Mouse (Mus musculus): ENCODE results near the gene Cyp26a1. TPM values are rescaled to one million over a fixed set of nuclear protein-coding genes. Genes with fewer than 3 reads are reported as not detected.
A peak's percentile ranks its signal among the peaks of the same experiment; 100 is the strongest.

Cyp26a1 gene
- polyA plus RNA-seq (2021) = 0.35 TPM

DNA sequence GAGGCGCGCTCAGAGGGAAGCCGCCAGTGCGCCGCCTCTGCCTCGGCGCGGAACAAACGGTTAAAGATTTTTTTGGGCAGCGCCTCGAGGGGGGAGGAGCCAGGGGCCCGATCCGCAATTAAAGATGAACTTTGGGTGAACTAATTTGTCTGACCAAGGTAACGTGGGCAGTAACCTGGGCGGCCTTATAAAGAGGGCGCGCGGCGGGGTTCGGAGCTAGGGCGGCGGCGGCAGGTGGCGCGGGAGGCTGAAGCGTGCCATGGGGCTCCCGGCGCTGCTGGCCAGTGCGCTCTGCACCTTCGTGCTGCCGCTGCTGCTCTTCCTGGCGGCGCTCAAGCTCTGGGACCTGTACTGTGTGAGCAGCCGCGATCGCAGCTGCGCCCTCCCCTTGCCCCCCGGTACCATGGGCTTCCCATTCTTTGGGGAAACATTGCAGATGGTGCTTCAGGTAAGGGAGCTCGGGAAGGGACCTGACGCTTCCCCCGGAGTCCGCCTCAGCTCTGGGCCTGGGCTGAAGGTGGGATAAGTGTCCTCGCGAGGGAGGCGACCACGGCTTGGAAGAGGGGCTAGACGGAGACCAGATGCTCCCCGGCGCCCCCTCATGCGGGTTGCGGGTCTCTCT lies at the start of gene Cyp26a1:
Gene Cyp26a1 (plus strand): TSS at position 148 of the 622 bp plus-strand sequence.
- in situ Hi-C loops (cut with MboI; ENCODE audit: low pct_unique_long_range_greater_than_20kb) = no loop called here
- ChIA-PET CTCF (no interaction called here), POLR2A (interaction anchor here (1.3 kb wide), 1 partner anchor 14 kb away, joined by 3 read pairs; no protein-coding TSS in a partner anchor)
- no peaks in the 10 kb centered on the region for H3K27me3 ChIP-seq
- no peak for DNase-seq (ENCODE audit: low read depth, low spot score)
- no peak for TF ChIP-seq CTCF (IDR thresholded peaks at IDR 0.05)
- ATAC-seq = no peak

DNA sequence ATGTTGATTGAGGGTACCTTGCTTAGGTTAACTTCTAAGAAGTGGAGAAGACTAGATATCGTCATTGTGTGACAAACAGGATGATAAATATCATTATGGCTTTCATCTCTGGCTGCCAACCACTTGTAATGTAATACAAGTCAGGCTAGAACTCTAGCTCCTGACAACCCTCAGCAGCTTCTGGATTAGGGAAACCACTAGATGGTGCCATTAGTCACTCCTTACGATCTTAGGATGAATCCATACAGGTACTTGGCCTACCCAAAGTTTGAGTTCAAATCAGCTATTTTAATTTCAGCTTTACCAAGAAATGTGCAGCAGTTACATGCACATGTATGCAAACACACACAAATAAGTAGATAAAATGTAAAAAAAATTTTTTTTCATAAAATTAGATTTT lies 49.6 kb upstream of the Cyp26a1 start:
- DNase-seq (ENCODE audit: low read depth, low spot score) (no peak), ATAC-seq (no peak)
- ChIA-PET CTCF (interaction anchor here (0.6 to 1.4 kb wide), 5 partner anchors 14 to 288 kb away, joined by 3 to 4 read pairs (median 3); no protein-coding TSS in a partner anchor), POLR2A (no interaction called here)
- in situ Hi-C loops (cut with MboI; ENCODE audit: low pct_unique_long_range_greater_than_20kb) = no loop called here
- peak; percentile 48 for TF ChIP-seq CTCF (IDR thresholded peaks at IDR 0.05)
- no peaks in the 10 kb centered on the region for H3K27me3 ChIP-seq

DNA sequence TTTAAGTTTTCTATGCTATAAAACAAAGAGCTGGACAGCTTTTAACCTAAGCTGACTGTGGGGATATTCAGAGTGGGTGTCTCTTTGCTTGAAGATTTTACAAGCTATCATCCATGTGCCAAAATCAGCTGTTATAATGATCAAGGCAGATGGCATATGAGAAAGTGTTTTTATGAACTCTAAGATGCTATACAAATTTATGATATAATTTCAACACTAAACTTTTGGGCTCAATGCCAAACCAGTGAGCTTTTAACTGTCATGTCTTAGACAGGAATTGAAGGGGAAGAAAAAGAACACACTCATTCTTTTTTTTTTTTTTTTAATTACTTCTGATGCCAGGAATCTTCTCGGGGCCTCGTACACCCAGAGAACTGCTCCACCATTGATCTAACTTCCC lies 47.1 kb upstream of the Cyp26a1 start:
- CTCF ChIA-PET = no interaction called here
- in situ Hi-C loops (cut with MboI; ENCODE audit: low pct_unique_long_range_greater_than_20kb) = no loop called here
- no peak for TF ChIP-seq CTCF (IDR thresholded peaks at IDR 0.05)
- POLR2A ChIA-PET = interaction anchor here (0.6 to 0.7 kb wide), 2 partner anchors 78 to 543 kb away, joined by 3 read pairs; no protein-coding TSS in a partner anchor
- no peaks in the 10 kb centered on the region for H3K27me3 ChIP-seq
- no peak for ATAC-seq
- DNase-seq (ENCODE audit: low read depth, low spot score) = no peak

DNA sequence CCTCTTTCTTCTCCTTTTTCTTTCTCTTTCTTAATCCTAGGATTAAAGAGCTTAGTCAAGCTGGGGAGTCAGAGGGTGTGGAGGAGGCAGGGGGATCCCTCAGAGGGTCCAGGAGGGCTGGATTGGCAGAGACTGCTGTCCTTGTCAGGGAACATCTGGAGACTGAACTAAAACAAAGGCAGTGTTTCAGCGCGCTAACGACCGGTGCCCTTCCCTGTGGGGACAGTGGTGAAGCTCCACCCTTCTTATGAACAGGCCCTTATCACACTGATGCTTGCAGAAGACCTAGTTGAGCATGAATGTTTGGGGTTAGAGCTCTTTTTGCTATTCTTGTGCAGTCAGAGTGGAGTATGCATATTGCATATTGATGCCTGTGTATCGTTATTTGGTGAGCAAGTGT lies 43.6 kb upstream of the Cyp26a1 start:
- ATAC-seq (no peak), DNase-seq (ENCODE audit: low read depth, low spot score) (no peak)
- CTCF ChIA-PET = interaction anchor here (1.5 to 1.7 kb wide), 2 partner anchors 17 to 51 kb away, joined by 4 to 5 read pairs; no protein-coding TSS in a partner anchor
- TF ChIP-seq CTCF (IDR thresholded peaks at IDR 0.05) = no peak
- POLR2A ChIA-PET = no interaction called here
- in situ Hi-C loops (cut with MboI; ENCODE audit: low pct_unique_long_range_greater_than_20kb) = no loop called here
- no peaks in the 10 kb centered on the region for H3K27me3 ChIP-seq

DNA sequence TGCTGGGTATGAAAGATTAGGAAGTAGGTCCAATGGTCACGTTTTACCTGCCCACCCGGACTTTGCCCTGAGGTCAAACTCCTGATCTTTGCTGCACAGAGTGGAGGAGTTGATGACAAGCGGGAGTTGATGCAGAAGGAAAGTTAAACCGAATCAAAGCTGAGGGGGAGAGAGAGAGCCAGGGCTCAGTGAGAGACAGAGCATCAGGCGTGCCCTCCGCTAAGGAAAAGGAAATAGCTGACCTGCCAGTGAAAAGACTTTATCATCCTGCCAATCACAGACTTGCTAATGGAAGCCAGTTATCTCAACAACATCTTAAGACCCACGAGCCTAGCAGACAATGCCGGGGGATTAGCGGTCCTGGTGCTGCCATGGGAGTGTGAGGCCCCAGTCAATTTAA lies 41.2 kb upstream of the Cyp26a1 start:
- ATAC-seq (no peak), DNase-seq (ENCODE audit: low read depth, low spot score) (no peak)
- ChIA-PET CTCF (interaction anchor here (1.3 to 1.5 kb wide), 2 partner anchors 9 to 54 kb away, joined by 3 to 4 read pairs; no protein-coding TSS in a partner anchor), POLR2A (interaction anchor here (0.7 to 0.8 kb wide), 2 partner anchors 12 to 26 kb away, joined by 3 to 5 read pairs; no protein-coding TSS in a partner anchor)
- in situ Hi-C loops (cut with MboI; ENCODE audit: low pct_unique_long_range_greater_than_20kb) = no loop called here
- no peak for TF ChIP-seq CTCF (IDR thresholded peaks at IDR 0.05)
- no peaks in the 10 kb centered on the region for H3K27me3 ChIP-seq

DNA sequence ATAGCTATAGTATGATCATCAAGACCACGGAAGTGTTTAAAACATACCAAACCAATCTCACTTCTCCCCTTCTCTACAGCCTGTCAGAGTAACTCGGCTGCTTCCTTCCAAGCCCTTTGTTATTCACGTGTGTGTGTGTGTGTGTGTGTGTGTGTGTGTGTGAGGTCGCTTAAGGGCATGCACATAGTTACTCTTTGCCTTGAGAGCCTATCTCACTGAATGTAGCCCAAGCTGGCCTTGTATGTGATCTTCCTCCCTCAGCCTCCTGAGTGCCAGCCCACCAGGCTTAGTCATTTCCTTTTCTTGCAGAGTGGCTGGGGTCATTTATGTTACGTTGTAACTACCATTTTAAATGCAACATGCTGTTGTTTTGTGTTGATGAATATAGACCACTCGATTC lies 32.3 kb upstream of the Cyp26a1 start:
- ATAC-seq (no peak), DNase-seq (ENCODE audit: low read depth, low spot score) (no peak)
- ChIA-PET CTCF (interaction anchor here (1.2 kb wide), 2 partner anchors 9 kb away, joined by 3 to 5 read pairs; no protein-coding TSS in a partner anchor), POLR2A (no interaction called here)
- no peak for TF ChIP-seq CTCF (IDR thresholded peaks at IDR 0.05)
- in situ Hi-C loops (cut with MboI; ENCODE audit: low pct_unique_long_range_greater_than_20kb) = no loop called here
- H3K27me3 ChIP-seq = no peaks in the 10 kb centered on the region

DNA sequence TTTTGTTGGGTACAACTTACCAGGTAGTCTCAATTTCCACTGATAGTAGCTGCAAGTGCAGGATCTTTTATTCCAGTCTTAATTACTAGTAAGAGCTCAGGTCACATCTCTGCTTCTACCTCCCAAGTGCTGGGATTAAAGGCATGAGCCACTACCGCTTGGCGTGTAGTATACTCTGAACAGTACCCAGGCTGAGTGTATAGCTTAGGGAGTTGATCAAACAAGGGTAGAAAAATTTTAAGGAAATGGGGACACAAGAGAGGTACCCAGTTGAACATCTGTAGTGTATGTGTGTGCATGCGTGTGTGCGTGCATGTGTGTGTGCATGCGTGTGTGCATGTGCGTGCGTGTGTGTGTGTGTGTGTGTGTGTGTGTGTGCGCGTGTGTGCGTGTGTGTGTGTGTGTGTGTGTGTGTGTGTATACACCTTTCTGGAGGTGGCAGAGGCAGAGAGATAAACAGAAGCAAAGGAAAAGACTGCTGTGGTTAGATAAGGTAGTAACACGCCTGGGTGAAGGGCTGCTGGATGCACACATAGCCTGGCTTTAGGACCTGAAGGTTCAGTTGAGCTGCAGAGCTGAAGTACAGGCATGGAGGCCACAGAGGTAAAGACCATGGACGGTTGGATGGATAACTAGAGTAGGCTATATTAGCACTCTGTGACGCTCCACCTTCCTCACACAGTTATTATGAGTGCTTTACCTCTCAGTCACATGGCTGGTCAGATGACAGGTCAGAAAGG lies 29.6 kb upstream of the Cyp26a1 start:
- ChIA-PET POLR2A (interaction anchor here (0.6 kb wide), 1 partner anchor 637 kb away, joined by 3 read pairs; no protein-coding TSS in a partner anchor), CTCF (interaction anchor here (1.3 kb wide), 1 partner anchor 13 kb away, joined by 3 read pairs; no protein-coding TSS in a partner anchor)
- no peak for TF ChIP-seq CTCF (IDR thresholded peaks at IDR 0.05)
- ATAC-seq (no peak), DNase-seq (ENCODE audit: low read depth, low spot score) (no peak)
- in situ Hi-C loops (cut with MboI; ENCODE audit: low pct_unique_long_range_greater_than_20kb) = no loop called here
- H3K27me3 ChIP-seq = no peaks in the 10 kb centered on the region

DNA sequence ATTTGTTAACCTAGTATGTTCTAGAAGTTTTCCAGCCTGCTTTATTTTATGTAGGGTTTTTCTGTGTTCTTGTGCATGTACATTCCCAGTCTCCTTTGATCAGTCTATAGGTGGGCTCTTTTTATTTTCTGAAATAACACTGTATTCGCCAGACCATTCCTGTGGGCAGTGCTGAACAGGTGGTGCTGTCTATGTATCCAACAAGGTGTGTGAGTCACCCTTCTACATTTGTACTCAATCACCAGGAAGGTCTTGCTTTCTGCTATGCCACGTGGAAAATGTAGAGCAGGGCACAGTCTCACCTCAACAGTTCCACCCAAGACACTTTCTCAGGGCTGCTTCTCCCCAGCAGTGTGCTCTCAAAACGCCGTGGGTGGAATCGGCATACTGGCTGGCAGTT lies 28.9 kb upstream of the Cyp26a1 start:
- ChIA-PET CTCF (no interaction called here), POLR2A (no interaction called here)
- no peaks in the 10 kb centered on the region for H3K27me3 ChIP-seq
- in situ Hi-C loops (cut with MboI; ENCODE audit: low pct_unique_long_range_greater_than_20kb) = no loop called here
- DNase-seq (ENCODE audit: low read depth, low spot score) = no peak
- ATAC-seq = no peak
- TF ChIP-seq CTCF (IDR thresholded peaks at IDR 0.05) = no peak

DNA sequence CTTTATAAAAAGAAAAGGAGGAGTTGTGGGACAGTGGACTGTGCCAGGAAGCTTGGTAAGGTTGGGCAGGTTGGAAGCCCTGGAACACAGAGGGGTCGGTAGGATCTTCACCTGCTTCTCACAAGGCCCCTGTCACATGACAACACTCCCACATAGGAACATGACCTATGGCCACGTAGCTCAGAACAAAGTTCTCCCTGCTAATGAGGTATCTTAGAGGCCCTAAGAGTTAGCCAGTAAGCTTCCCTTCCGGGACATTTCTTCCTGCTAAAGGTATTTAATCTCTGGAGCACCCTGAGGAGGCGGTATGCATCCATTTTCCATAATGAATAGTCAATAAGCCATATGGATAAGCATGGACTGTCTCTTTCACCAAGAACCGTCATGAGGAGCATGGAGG lies 28.1 kb upstream of the Cyp26a1 start:
- H3K27me3 ChIP-seq = no peaks in the 10 kb centered on the region
- CTCF ChIA-PET = no interaction called here
- no peak for TF ChIP-seq CTCF (IDR thresholded peaks at IDR 0.05)
- DNase-seq (ENCODE audit: low read depth, low spot score) (no peak), ATAC-seq (no peak)
- POLR2A ChIA-PET = no interaction called here
- in situ Hi-C loops (cut with MboI; ENCODE audit: low pct_unique_long_range_greater_than_20kb) = no loop called here

DNA sequence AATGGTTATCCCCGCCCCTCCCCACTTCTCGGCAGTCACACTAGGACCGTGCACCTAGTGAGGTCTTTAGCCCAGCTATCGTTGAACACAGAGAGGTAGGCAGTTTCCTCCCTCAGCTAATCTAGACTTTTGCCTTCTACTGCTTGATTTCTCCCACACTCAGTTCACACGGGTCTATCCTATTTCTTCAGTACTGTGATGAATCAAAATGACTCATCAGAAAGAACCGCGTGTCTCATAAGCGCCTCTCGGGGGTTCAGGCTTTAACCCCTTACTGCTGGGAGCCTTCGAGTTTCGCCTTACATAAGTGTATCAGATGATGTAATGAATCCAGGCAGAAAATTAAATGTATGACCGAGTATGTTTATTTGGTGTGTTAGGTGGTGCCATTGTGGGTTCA lies 24.2 kb upstream of the Cyp26a1 start:
- DNase-seq (ENCODE audit: low read depth, low spot score) (peak; percentile 25), ATAC-seq (peak; percentile 75)
- ChIA-PET CTCF (interaction anchor here (0.6 to 1.3 kb wide), 2 partner anchors 8 to 71 kb away, joined by 3 to 5 read pairs; no protein-coding TSS in a partner anchor), POLR2A (interaction anchor here (1.0 kb wide), 2 partner anchors 12 to 29 kb away, joined by 3 read pairs; no protein-coding TSS in a partner anchor)
- TF ChIP-seq CTCF (IDR thresholded peaks at IDR 0.05) = no peak
- in situ Hi-C loops (cut with MboI; ENCODE audit: low pct_unique_long_range_greater_than_20kb) = no loop called here
- no peaks in the 10 kb centered on the region for H3K27me3 ChIP-seq

DNA sequence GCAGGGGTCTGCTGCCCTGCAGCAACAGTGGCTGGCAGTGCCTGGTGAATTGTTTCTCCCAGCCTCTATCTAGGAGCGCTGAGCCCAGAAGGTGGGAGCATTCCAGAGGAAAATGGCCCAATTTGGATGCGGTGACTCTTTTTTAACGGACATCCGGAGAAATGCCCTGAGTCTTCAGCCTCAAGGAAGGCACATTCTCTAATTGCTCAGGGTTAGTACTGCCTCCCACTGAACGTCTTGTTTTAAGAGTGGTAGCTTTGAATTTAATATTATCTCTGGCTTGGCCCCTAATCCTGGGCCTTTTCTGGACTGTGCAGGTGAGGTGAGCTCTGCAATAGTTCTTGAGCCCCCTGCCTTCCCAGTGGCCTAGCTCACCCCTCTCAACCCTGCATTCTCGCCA lies 12.3 kb upstream of the Cyp26a1 start, which contains the start of gene Cyp26c1:
Gene Cyp26c1 (plus strand): TSS at position 301 of the 400 bp plus-strand sequence.
- H3K27me3 ChIP-seq = no peaks in the 10 kb centered on the region
- no peak for ATAC-seq
- CTCF ChIA-PET = interaction anchor here (0.7 kb wide), 1 partner anchor 151 kb away, joined by 3 read pairs; no protein-coding TSS in a partner anchor
- POLR2A ChIA-PET = no interaction called here
- no peak for TF ChIP-seq CTCF (IDR thresholded peaks at IDR 0.05)
- no peak for DNase-seq (ENCODE audit: low read depth, low spot score)
- in situ Hi-C loops (cut with MboI; ENCODE audit: low pct_unique_long_range_greater_than_20kb) = no loop called here
